ENCODE assay signal across 12 mouse cellular contexts in genomic region chr7:120643217-120643616, GRCm38 (mm10). TPM values are rescaled to one million over a fixed set of nuclear protein-coding genes. Genes with fewer than 3 reads are reported as not detected.
DNase-seq lines count a peak whose midpoint lies in the region; ATAC-seq and TF ChIP-seq lines count a peak whose summit lies in the region.
"Had no signal": no experiment of that assay in that cellular context is flagged by ENCODE, and none has a peak within 500 bp of the region (broad histone marks: within the 10 kb centered on the region; RNA-seq: fewer than 3 reads in every experiment).

No protein-coding gene starts in this region.

- peaks cover 65% of the 10 kb centered on the region for H3K36me3 ChIP-seq in hindbrain, postnatal 0 days (ENCODE audit: insufficient read depth, low read length)
- peaks cover 75% of the 10 kb centered on the region for H3K36me3 ChIP-seq in hindbrain, embryonic 12.5 days
- peaks cover 33% of the 10 kb centered on the region for H3K36me3 ChIP-seq in stomach, postnatal 0 days (ENCODE audit: control insufficient read depth, insufficient read depth, low read length)
- peaks cover 68% of the 10 kb centered on the region for H3K36me3 ChIP-seq in midbrain, embryonic 15.5 days (replicated peaks)

- no peaks in the 10 kb centered on the region for H3K4me1 ChIP-seq in hindbrain, postnatal 0 days (ENCODE audit: insufficient read depth, low read length)
- H3K4me1 ChIP-seq in hindbrain, embryonic 12.5 days, result no peaks in the 10 kb centered on the region
- H3K4me1 ChIP-seq in stomach, postnatal 0 days (replicated peaks; ENCODE audit: control insufficient read depth, insufficient read depth), result no peaks in the 10 kb centered on the region
- no peaks in the 10 kb centered on the region for H3K4me1 ChIP-seq in midbrain, embryonic 15.5 days
- H3K4me1 ChIP-seq: heart, embryonic 12.5 days had no signal

- no peak overlapping the region for H3K27ac ChIP-seq in hindbrain, postnatal 0 days
- H3K27ac ChIP-seq in hindbrain, embryonic 12.5 days, result no peak overlapping the region
- no peak overlapping the region for H3K27ac ChIP-seq in stomach, postnatal 0 days (replicated peaks)
- no peak overlapping the region for H3K27ac ChIP-seq in midbrain, embryonic 15.5 days

- no peak overlapping the region for H3K4me3 ChIP-seq in hindbrain, postnatal 0 days (ENCODE audit: low read length)
- no peak overlapping the region for H3K4me3 ChIP-seq in hindbrain, embryonic 12.5 days
- no peak overlapping the region for H3K4me3 ChIP-seq in stomach, postnatal 0 days (ENCODE audit: low read depth, low read length)
- no peak overlapping the region for H3K4me3 ChIP-seq in midbrain, embryonic 15.5 days
- H3K4me3 ChIP-seq: heart, embryonic 12.5 days had no signal

- peak; percentile 6 for DNase-seq in hindbrain, postnatal 0 days (ENCODE audit: low spot score)
- DNase-seq in retina, embryonic 14.5 days (ENCODE audit: low spot score), result peak; percentile 11
- no peak for DNase-seq in retina, postnatal 1 day
- peak; percentile 54 for DNase-seq in R1 (ENCODE audit: low read depth, low spot score)
- DNase-seq in stomach, postnatal 0 days (ENCODE audit: low spot score), result no peak
- no peak for DNase-seq in frontal cortex, postnatal 25 days (ENCODE audit: low spot score in 2 of 2)
- DNase-seq: left cerebral cortex, postnatal 4 days; lung, postnatal 10 days had no signal

- no peak overlapping the region for H3K4me2 ChIP-seq in hindbrain, postnatal 0 days (ENCODE audit: low read depth, low read length)
- no peak overlapping the region for H3K4me2 ChIP-seq in hindbrain, embryonic 12.5 days (replicated peaks)
- H3K4me2 ChIP-seq in stomach, postnatal 0 days (replicated peaks; ENCODE audit: low read depth), result no peak overlapping the region
- H3K4me2 ChIP-seq in midbrain, embryonic 15.5 days, result no peak overlapping the region
- H3K4me2 ChIP-seq: heart, embryonic 12.5 days had no signal

- no peaks in the 10 kb centered on the region for H3K9me3 ChIP-seq in hindbrain, postnatal 0 days (ENCODE audit: low read length)
- H3K9me3 ChIP-seq in hindbrain, embryonic 12.5 days (replicated peaks), result no peaks in the 10 kb centered on the region
- H3K9me3 ChIP-seq in stomach, postnatal 0 days (ENCODE audit: control insufficient read depth, low read length), result no peaks in the 10 kb centered on the region
- no peaks in the 10 kb centered on the region for H3K9me3 ChIP-seq in midbrain, embryonic 15.5 days
- H3K9me3 ChIP-seq: heart, embryonic 12.5 days had no signal

- H3K27me3 ChIP-seq in hindbrain, postnatal 0 days (ENCODE audit: insufficient read depth, low read length), result no peaks in the 10 kb centered on the region
- H3K27me3 ChIP-seq in hindbrain, embryonic 12.5 days, result no peaks in the 10 kb centered on the region
- no peaks in the 10 kb centered on the region for H3K27me3 ChIP-seq in stomach, postnatal 0 days (ENCODE audit: control insufficient read depth, insufficient read depth, low read length)
- no peaks in the 10 kb centered on the region for H3K27me3 ChIP-seq in midbrain, embryonic 15.5 days (replicated peaks)
- H3K27me3 ChIP-seq: heart, embryonic 12.5 days had no signal

- peak; percentile 35 for TF ChIP-seq CTCF in hindbrain, postnatal 0 days (IDR thresholded peaks at IDR 0.05; ENCODE audit: low read depth)
- TF ChIP-seq CTCF in stomach, postnatal 0 days (IDR thresholded peaks at IDR 0.05; ENCODE audit: low read depth), result peak; percentile 40; the same call in 1 of the 2 replicates

- no peak for TF ChIP-seq EP300 in stomach, postnatal 0 days (optimal IDR thresholded peaks at IDR 0.05)

- H3K9ac ChIP-seq in hindbrain, postnatal 0 days (replicated peaks; ENCODE audit: low read length), result no peak overlapping the region
- no peak overlapping the region for H3K9ac ChIP-seq in hindbrain, embryonic 12.5 days
- H3K9ac ChIP-seq in stomach, postnatal 0 days (ENCODE audit: low read length), result no peak overlapping the region
- H3K9ac ChIP-seq in midbrain, embryonic 15.5 days, result no peak overlapping the region
- H3K9ac ChIP-seq: heart, embryonic 12.5 days had no signal

- no peak for ATAC-seq in hindbrain, postnatal 0 days
- ATAC-seq in hindbrain, embryonic 12.5 days (ENCODE audit: low FRiP score), result no peak
- ATAC-seq in stomach, postnatal 0 days (ENCODE audit: low FRiP score, low TSS enrichment), result no peak
- no peak for ATAC-seq in midbrain, embryonic 15.5 days (replicated peaks)

- WGBS in hindbrain, postnatal 0 days, result 67% methylated on average over 4 of the region's 4 CpGs
- 69% methylated on average over 4 of the region's 4 CpGs for WGBS in hindbrain, embryonic 12.5 days
- WGBS in stomach, postnatal 0 days, result 67% methylated on average over 4 of the region's 4 CpGs
- 78% methylated on average over 4 of the region's 4 CpGs for WGBS in midbrain, embryonic 15.5 days

RNA-seq across cellular contexts. Expression of gene Uqcrc2, which starts 8.2 kb away (rescaled TPM):
- 151 and 165 TPM in 2 replicates for total RNA-seq in hindbrain, postnatal 0 days (2014; rRNA removed)
- 244 and 258 TPM in 2 replicates for polyA plus RNA-seq in hindbrain, postnatal 0 days (2015; fragmentation: Nextera tagmentation; extraction: Ambion mirVana)
- 162 and 170 TPM in 2 replicates for polyA plus RNA-seq in hindbrain, embryonic 12.5 days (2016; fragmentation: Nextera tagmentation; extraction: Ambion mirVana)
- polyA plus RNA-seq in stomach, postnatal 0 days (2015; fragmentation: Nextera tagmentation; extraction: Ambion mirVana), result 191 and 193 TPM in 2 replicates
- 204 and 212 TPM in 2 replicates for polyA plus RNA-seq in midbrain, embryonic 15.5 days (2015; fragmentation: Nextera tagmentation; extraction: Ambion mirVana)

RNA-seq across cellular contexts. Expression of gene Pdzd9, which starts 26.9 kb away (rescaled TPM):
- 0.99 TPM in 1 of 2 replicates, not detected in the other for total RNA-seq in hindbrain, postnatal 0 days (2014; rRNA removed)
- polyA plus RNA-seq in hindbrain, postnatal 0 days (2015; fragmentation: Nextera tagmentation; extraction: Ambion mirVana), result 0.40 and 0.47 TPM in 2 replicates
- 0.29 and 0.50 TPM in 2 replicates for polyA plus RNA-seq in hindbrain, embryonic 12.5 days (2016; fragmentation: Nextera tagmentation; extraction: Ambion mirVana)
- polyA plus RNA-seq in stomach, postnatal 0 days (2015; fragmentation: Nextera tagmentation; extraction: Ambion mirVana), result 0.25 and 0.27 TPM in 2 replicates
- 0.34 and 0.54 TPM in 2 replicates for polyA plus RNA-seq in midbrain, embryonic 15.5 days (2015; fragmentation: Nextera tagmentation; extraction: Ambion mirVana)
- polyA plus RNA-seq: spleen, adult 2 months had no signal

RNA-seq across cellular contexts. Expression of gene Mosmo, which starts 34.2 kb away (rescaled TPM):
- 18.9 and 24.6 TPM in 2 replicates for total RNA-seq in hindbrain, postnatal 0 days (2014; rRNA removed)
- polyA plus RNA-seq in hindbrain, postnatal 0 days (2015; fragmentation: Nextera tagmentation; extraction: Ambion mirVana), result 12.2 and 12.3 TPM in 2 replicates
- 15.2 and 19.0 TPM in 2 replicates for polyA plus RNA-seq in hindbrain, embryonic 12.5 days (2016; fragmentation: Nextera tagmentation; extraction: Ambion mirVana)
- 6.9 and 7.0 TPM in 2 replicates for polyA plus RNA-seq in stomach, postnatal 0 days (2015; fragmentation: Nextera tagmentation; extraction: Ambion mirVana)
- 12.3 and 14.9 TPM in 2 replicates for polyA plus RNA-seq in midbrain, embryonic 15.5 days (2015; fragmentation: Nextera tagmentation; extraction: Ambion mirVana)

Comparison
In these comparisons a context has a peak if more than half of its experiments do, and no peak if none do; other contexts are left out.
1. DNase-seq: peak in hindbrain, postnatal 0 days (single experiment), retina, embryonic 14.5 days (single experiment) and R1 (single experiment); none in retina, postnatal 1 day (single experiment), stomach, postnatal 0 days (single experiment) and frontal cortex, postnatal 25 days (0 of 2).